Mouse (Mus musculus) cortical plate, adult 2 months (tissue): ENCODE data around the gene Hjurp.

Experiments used
- CTCF ChIP-seq: fragments of 200-500 bp; IDR thresholded peaks from 2 replicates; pipeline ENCODE4 v1.5.1; 2011; ENCODE audit warnings: mild to moderate bottlenecking, control low read depth, low read length; ENCODE audit not compliant: insufficient read depth; ENCODE audit errors: extremely low read depth
- POLR2A ChIP-seq: fragments of 200-500 bp; IDR thresholded peaks from 2 replicates; pipeline ENCODE4 v1.6.1; 2011; ENCODE audit warnings: mild to moderate bottlenecking, low read length, control low read depth; ENCODE audit not compliant: insufficient read depth; ENCODE audit errors: extremely low read depth

DNA sequence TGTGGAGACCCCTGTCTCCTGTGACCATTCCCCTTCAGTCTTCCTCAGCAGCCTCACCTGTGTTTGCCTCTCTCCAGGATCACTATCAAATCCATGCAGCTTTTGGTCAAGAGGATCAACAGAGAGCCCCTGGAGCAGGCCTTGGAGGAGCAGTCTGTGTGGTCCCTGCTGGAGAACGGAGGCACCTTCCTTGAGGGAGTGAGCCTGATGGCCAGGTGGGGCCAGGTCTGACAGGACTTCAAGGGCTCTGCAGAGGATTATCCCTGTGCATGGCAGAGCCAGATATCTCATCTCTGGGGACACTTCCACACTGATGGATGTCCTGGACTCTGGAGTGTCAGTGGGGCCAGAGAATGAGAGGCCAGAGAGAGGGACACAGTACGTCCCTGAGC is 22.0 kb downstream of the Hjurp start:
- TF ChIP-seq POLR2A: no peak
- TF ChIP-seq CTCF: no peak
